In genomic region chr5:117159326-117159725, GRCm38 (mm10) we compare ENCODE assay signal across 10 mouse cellular contexts. TPM values are rescaled to one million over a fixed set of nuclear protein-coding genes. Genes with fewer than 3 reads are reported as not detected.
A peak's percentile ranks its signal among the peaks of the same experiment; 100 is the strongest.
DNase-seq lines count a peak whose midpoint lies in the region; ATAC-seq and TF ChIP-seq lines count a peak whose summit lies in the region.
"Had no signal": no experiment of that assay in that cellular context is flagged by ENCODE, and none has a peak within 500 bp of the region (broad histone marks: within the 10 kb centered on the region; RNA-seq: fewer than 3 reads in every experiment).

No protein-coding gene starts in this region.

- CTCF ChIA-PET in Patski (lab: Charles Lee), result interaction anchor here (0.7 to 3.3 kb wide), 9 partner anchors 11 to 146 kb away, joined by 3 to 10 read pairs (median 3); partner anchors contain the start of gene Taok3

- 0 out of 2 replicates have a peak, but pooled peaks cover 3% of the 10 kb centered on the region for H3K36me3 ChIP-seq in kidney, postnatal 0 days (ENCODE audit: insufficient read depth, low read length)
- no peaks in the 10 kb centered on the region for H3K36me3 ChIP-seq in intestine, embryonic 14.5 days (ENCODE audit: control insufficient read depth, insufficient read depth, low read length)
- no peaks in the 10 kb centered on the region for H3K36me3 ChIP-seq in myocyte (ENCODE audit: control insufficient read depth, insufficient read depth)
- H3K36me3 ChIP-seq in embryonic facial prominence, embryonic 10.5 days (replicated peaks), result no peaks in the 10 kb centered on the region
- H3K36me3 ChIP-seq: forebrain, embryonic 15.5 days had no signal

- H3K4me1 ChIP-seq in kidney, postnatal 0 days (replicated peaks; ENCODE audit: insufficient read depth, low read length), result no peaks in the 10 kb centered on the region; the same call in 1 of the 2 replicates
- H3K4me1 ChIP-seq in intestine, embryonic 14.5 days (replicated peaks; ENCODE audit: control insufficient read depth, insufficient read depth, low read length), result peaks cover 5% of the 10 kb centered on the region; the same call in 1 of the 2 replicates
- peaks cover 30% of the 10 kb centered on the region for H3K4me1 ChIP-seq in embryonic facial prominence, embryonic 10.5 days
- H3K4me1 ChIP-seq: forebrain, embryonic 15.5 days had no signal

- TF ChIP-seq POLR2A in myocyte (IDR thresholded peaks at IDR 0.05; ENCODE audit: insufficient read length, low read depth), result no peak

- in situ Hi-C loops in Patski (cut with MboI; ENCODE audit: low pct_unique_long_range_greater_than_20kb), result loop anchor here (5.0 kb wide), 1 partner anchor 203 kb away; no protein-coding TSS in a partner anchor

- H3K9ac ChIP-seq in kidney, postnatal 0 days (ENCODE audit: low read depth, low read length), result no peak overlapping the region
- no peak overlapping the region for H3K9ac ChIP-seq in intestine, embryonic 14.5 days (ENCODE audit: low read length)
- H3K9ac ChIP-seq: forebrain, embryonic 15.5 days; hindbrain, embryonic 14.5 days had no signal

- ATAC-seq in kidney, postnatal 0 days (replicated peaks; ENCODE audit: low FRiP score, low read depth), result 0 out of 2 replicates have a peak, but pooled peaks have one; percentile 26
- no peak for ATAC-seq in Patski
- ATAC-seq in intestine, embryonic 14.5 days (replicated peaks; ENCODE audit: low FRiP score, low TSS enrichment, low read depth), result no peak
- ATAC-seq: forebrain, embryonic 15.5 days had no signal

- H3K4me3 ChIP-seq in kidney, postnatal 0 days (replicated peaks; ENCODE audit: low read depth, low read length), result no peak overlapping the region
- no peak overlapping the region for H3K4me3 ChIP-seq in intestine, embryonic 14.5 days (ENCODE audit: low read depth, low read length)
- H3K4me3 ChIP-seq in myocyte, result peak overlapping the region; percentile 19
- no peak overlapping the region for H3K4me3 ChIP-seq in embryonic facial prominence, embryonic 10.5 days
- H3K4me3 ChIP-seq: forebrain, embryonic 15.5 days had no signal

- DNase-seq in kidney, postnatal 0 days (ENCODE audit: low spot score), result no peak
- DNase-seq in kidney, postnatal 36 days, result no peak
- DNase-seq in Patski (ENCODE audit: low read depth, low spot score), result peak; percentile 28
- no peak for DNase-seq in intestine, embryonic 14.5 days (ENCODE audit: low spot score)
- no peak for DNase-seq in embryo, embryonic 10.5 days (ENCODE audit: low spot score)
- no peak for DNase-seq in embryonic facial prominence, embryonic 10.5 days (ENCODE audit: low spot score)
- DNase-seq: adrenal gland, adult 8-10 months had no signal

- H3K27me3 ChIP-seq in kidney, postnatal 0 days (ENCODE audit: insufficient read depth, low read length), result no peaks in the 10 kb centered on the region
- no peaks in the 10 kb centered on the region for H3K27me3 ChIP-seq in Patski
- no peaks in the 10 kb centered on the region for H3K27me3 ChIP-seq in intestine, embryonic 14.5 days (replicated peaks; ENCODE audit: control insufficient read depth, insufficient read depth, low read length)
- H3K27me3 ChIP-seq in myocyte (ENCODE audit: control insufficient read depth, insufficient read depth, insufficient read length), result no peaks in the 10 kb centered on the region
- H3K27me3 ChIP-seq in embryonic facial prominence, embryonic 10.5 days (replicated peaks; ENCODE audit: low read depth, poor library complexity, severe bottlenecking), result no peaks in the 10 kb centered on the region
- H3K27me3 ChIP-seq: forebrain, embryonic 15.5 days had no signal

- no peak for TF ChIP-seq CTCF in kidney, postnatal 0 days (IDR thresholded peaks at IDR 0.05; ENCODE audit: low read depth)
- no peak for TF ChIP-seq CTCF in Patski (IDR thresholded peaks at IDR 0.05)

- POLR2A ChIA-PET in Patski (lab: Charles Lee), result interaction anchor here (0.6 to 0.8 kb wide), 2 partner anchors 11 to 199 kb away, joined by 3 to 4 read pairs; no protein-coding TSS in a partner anchor

- H3K4me2 ChIP-seq in kidney, postnatal 0 days (ENCODE audit: low read length), result no peak overlapping the region
- H3K4me2 ChIP-seq in intestine, embryonic 14.5 days (ENCODE audit: low read length), result no peak overlapping the region
- H3K4me2 ChIP-seq in myocyte (ENCODE audit: low read depth), result peak overlapping the region; percentile 75
- H3K4me2 ChIP-seq: forebrain, embryonic 15.5 days; hindbrain, embryonic 14.5 days had no signal

- peaks cover 5% of the 10 kb centered on the region for H3K79me2 ChIP-seq in myocyte (ENCODE audit: control insufficient read depth, insufficient read depth)

- no peak overlapping the region for H3ac ChIP-seq in myocyte (ENCODE audit: control insufficient read depth, insufficient read length)

- WGBS in kidney, postnatal 0 days, result 44% methylated on average over 8 of the region's 8 CpGs
- WGBS in intestine, embryonic 14.5 days, result 60% methylated on average over 8 of the region's 8 CpGs
- 63% methylated on average over 8 of the region's 8 CpGs for whole genome bisulfite sequencing in embryonic facial prominence, embryonic 10.5 days

- no peaks in the 10 kb centered on the region for H3K9me3 ChIP-seq in kidney, postnatal 0 days (replicated peaks; ENCODE audit: low read length)
- H3K9me3 ChIP-seq in intestine, embryonic 14.5 days (ENCODE audit: control insufficient read depth, low read length), result no peaks in the 10 kb centered on the region
- no peaks in the 10 kb centered on the region for H3K9me3 ChIP-seq in embryonic facial prominence, embryonic 10.5 days
- H3K9me3 ChIP-seq: forebrain, embryonic 15.5 days had no signal

- H3K27ac ChIP-seq in kidney, postnatal 0 days, result peak overlapping the region; percentile 33; the same call in 1 of the 2 replicates
- 0 out of 2 replicates have a peak overlapping the region, but pooled peaks have one; percentile 44 for H3K27ac ChIP-seq in intestine, embryonic 14.5 days (ENCODE audit: low read depth)
- no peak overlapping the region for H3K27ac ChIP-seq in embryonic facial prominence, embryonic 10.5 days (replicated peaks)
- H3K27ac ChIP-seq: forebrain, embryonic 15.5 days; hindbrain, embryonic 14.5 days had no signal

TF ChIP-seq in myocyte, 11 proteins besides CTCF, POLR2A, EP300 and RAD21:
- no peak for TF ChIP-seq USF1 (IDR thresholded peaks at IDR 0.05; ENCODE audit: low read depth)
- no peak for TF ChIP-seq E2F4 (IDR thresholded peaks at IDR 0.05; ENCODE audit: insufficient read depth)
- TF ChIP-seq POLR2AphosphoS2 (IDR thresholded peaks at IDR 0.05; ENCODE audit: insufficient read length, low read depth), result no peak

RNA-seq across cellular contexts. Expression of gene Taok3, which starts 39.4 kb away (rescaled TPM):
- polyA plus RNA-seq in kidney, postnatal 0 days (2015; fragmentation: Nextera tagmentation; extraction: Ambion mirVana), result 16.1 and 19.8 TPM in 2 replicates
- 35.2 TPM for polyA plus RNA-seq in Patski (2021)
- 32.7 and 37.7 TPM in 2 replicates for polyA plus RNA-seq in intestine, embryonic 14.5 days (2014; fragmentation: Nextera tagmentation; extraction: Ambion mirVana)
- 7.7 TPM for polyA plus RNA-seq in myocyte (2012; fragmentation: generic; extraction: Trizol)
- polyA plus RNA-seq in embryonic facial prominence, embryonic 10.5 days (2016; fragmentation: Nextera tagmentation; extraction: Ambion mirVana), result 8.1 TPM in 2 replicates

RNA-seq across cellular contexts. Expression of gene Suds3, which starts 43.4 kb away (rescaled TPM):
- polyA plus RNA-seq in kidney, postnatal 0 days (2015; fragmentation: Nextera tagmentation; extraction: Ambion mirVana), result 69.3 and 69.5 TPM in 2 replicates
- polyA plus RNA-seq in Patski (2021), result 113 TPM
- 42.0 and 44.1 TPM in 2 replicates for polyA plus RNA-seq in intestine, embryonic 14.5 days (2014; fragmentation: Nextera tagmentation; extraction: Ambion mirVana)
- 77.0 TPM for polyA plus RNA-seq in myocyte (2012; fragmentation: generic; extraction: Trizol)
- 74.6 and 76.4 TPM in 2 replicates for polyA plus RNA-seq in embryonic facial prominence, embryonic 10.5 days (2016; fragmentation: Nextera tagmentation; extraction: Ambion mirVana)
